Mouse (Mus musculus) left cerebral cortex, adult 2 months (tissue): ENCODE results near the gene Irs3. TPM values are rescaled to one million over a fixed set of nuclear protein-coding genes. Genes with fewer than 3 reads are reported as not detected.
"Not testable (repeated sequence)": the region's sequence is repeated elsewhere in the genome, so short reads cannot be mapped to it uniquely, and the experiment has no call there.

Source experiments
- DNase-seq, 2 experiments: peaks; one replicate each; pipeline ENCODE4 v3.0.0; 2021 to 2022; ENCODE audit warnings: low spot score in 2 of 2, mixed read lengths in 1 of 2; ENCODE audit errors: extremely low spot score in 1 of 2
- H3K27ac ChIP-seq: fragments of 200-600 bp; 2 replicates; pipeline ENCODE4 v1.8.1; 2022
- H3K4me3 ChIP-seq: fragments of 200-600 bp; 2 replicates; pipeline ENCODE4 v1.8.1; 2022
- CTCF ChIP-seq: fragments of 200-600 bp; IDR thresholded peaks from 2 replicates; pipeline ENCODE4 v1.8.1; 2022; ENCODE audit warnings: antibody characterized with exemption, mild to moderate bottlenecking, moderate library complexity
- intact Hi-C: fragments of 180-260 bp; cut with DNase I; formaldehyde crosslinking; loops from one replicate; pipeline ENCODE4 v1.15.1; 2025
- total RNA-seq, 2 experiments: library from RNA; stranded (reverse); gene quantifications; 2 replicates each; pipeline ENCODE4 v1.2.3; 2021

Irs3 gene
- total RNA-seq, 2 experiments from 2014 or later, result 0.14 to 0.29 TPM

GRCm38 (mm10) chr5:137631591-137631990, 13.9 kb downstream of the Irs3 start:
- intact Hi-C loops, result no loop called here
- no peak for DNase-seq
- H3K4me3 ChIP-seq, result no peak overlapping the region
- H3K27ac ChIP-seq, result peak overlapping the region; percentile 72
- no peak for TF ChIP-seq CTCF

DNA sequence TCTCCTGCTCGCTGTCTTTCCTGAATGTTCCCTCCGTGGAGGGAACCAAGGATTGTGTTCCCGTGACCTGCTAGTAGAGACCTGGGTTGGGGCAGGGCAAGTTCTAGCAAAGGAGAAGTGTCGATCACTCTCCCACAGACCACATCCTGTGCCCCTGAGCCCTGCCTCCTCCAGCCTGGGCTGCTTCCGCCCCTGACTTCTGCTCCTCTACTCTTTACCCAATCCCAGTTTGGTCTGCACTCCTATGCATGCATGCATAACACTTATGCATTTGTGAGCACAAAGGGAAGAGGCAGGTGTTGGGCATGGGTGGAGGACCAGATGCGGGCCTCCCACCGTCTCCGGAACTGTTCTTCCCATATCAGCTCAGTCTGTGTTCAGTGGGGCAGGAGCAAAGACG, 14.3 kb downstream of the Irs3 start:
- TF ChIP-seq CTCF, result no peak
- Histone ChIP-seq H3K27ac (peak overlapping the region; percentile 72), H3K4me3 (peak overlapping the region; percentile 21)
- intact Hi-C loops, result no loop called here
- DNase-seq, result peak in 1 of 2 experiments; percentile 45

DNA sequence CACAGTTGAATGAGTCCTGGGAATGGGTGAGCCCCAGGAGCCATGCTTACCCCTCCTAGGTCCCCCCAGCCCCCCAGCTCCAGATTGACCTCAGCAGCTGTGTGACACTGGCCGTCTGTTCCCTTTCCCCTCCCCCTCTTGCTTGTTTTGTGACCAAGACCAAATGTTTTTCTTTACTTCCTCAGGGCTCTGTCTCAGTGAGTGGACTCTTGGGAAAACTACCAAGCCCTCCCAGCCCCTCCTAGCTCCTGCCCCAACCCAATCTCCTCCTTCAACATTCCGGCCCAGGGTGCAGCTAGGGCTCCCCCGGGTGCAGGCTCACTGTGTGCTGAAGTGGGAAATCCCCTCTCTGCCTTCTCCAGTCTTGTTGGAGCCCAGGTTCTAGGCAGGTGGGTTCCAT, 14.9 kb downstream of the Irs3 start:
- Histone ChIP-seq H3K4me3 (peak overlapping the region; percentile 100), H3K27ac (peak overlapping the region; percentile 72)
- intact Hi-C loops, result no loop called here
- no peak for DNase-seq
- no peak for TF ChIP-seq CTCF

- no peak for TF ChIP-seq CTCF
- H3K4me3 ChIP-seq, result peak overlapping the region; percentile 100
- intact Hi-C loops, result loop anchor here (2.0 kb wide), 1 partner anchor 53 kb away; no protein-coding TSS in a partner anchor
- peak overlapping the region; percentile 64 for H3K27ac ChIP-seq
- no peak for DNase-seq
These were observed 15.5 kb downstream of the Irs3 start for GRCm38 (mm10) chr5:137629906-137630545.

- no peak for TF ChIP-seq CTCF
- Histone ChIP-seq H3K27ac (peak overlapping the region; percentile 93), H3K4me3 (peak overlapping the region; percentile 100)
- no peak for DNase-seq
- intact Hi-C loops, result loop anchor here (2.0 kb wide), 1 partner anchor 53 kb away; no protein-coding TSS in a partner anchor
These were observed 16.2 kb downstream of the Irs3 start for GRCm38 (mm10) chr5:137629306-137629721.

DNA sequence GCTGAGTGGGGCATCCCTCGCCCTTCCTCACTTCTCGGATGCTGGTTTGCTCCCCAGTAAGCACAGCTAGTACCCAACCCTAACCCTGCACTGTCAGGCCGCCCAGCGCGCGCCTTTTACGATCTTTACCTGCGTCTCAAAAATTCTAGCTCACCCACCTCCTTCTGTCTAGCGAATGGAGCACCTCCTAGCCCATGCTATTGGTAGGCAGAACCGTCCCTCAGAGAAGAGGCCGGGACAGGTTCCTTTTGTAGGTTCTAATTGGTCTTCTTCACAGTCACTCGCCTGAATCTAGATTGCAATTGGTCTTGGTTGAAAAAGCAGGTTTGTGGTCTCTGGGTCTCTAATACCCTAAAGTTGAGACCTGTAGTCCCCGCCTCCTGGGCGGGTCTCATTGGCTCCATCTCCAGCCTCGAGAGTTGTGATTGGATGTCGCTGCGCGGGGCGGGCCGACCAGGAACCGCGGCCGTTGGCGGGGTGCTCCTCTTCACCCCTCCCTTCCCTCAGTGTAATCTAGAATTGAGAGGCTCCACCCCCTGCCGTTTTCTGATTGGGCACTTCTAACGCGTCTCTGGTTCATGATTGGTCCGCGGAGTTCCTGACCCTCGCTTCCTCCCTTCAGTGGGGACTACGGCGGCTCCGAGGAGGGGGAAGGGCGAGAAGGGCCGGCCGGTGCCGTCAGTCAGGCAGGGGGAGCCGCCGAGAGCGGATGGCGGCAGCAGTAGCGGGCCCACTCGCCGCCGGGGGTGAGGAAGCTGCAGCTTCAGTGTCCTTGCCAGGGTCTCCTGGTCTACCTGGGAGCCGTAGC, 16.8 kb downstream of the Irs3 start, which contains the start of the genes Fbxo24, Lrch4 and Gm20605:
Gene Fbxo24, minus strand, starts transcription at position 505 of the 808 bp plus-strand sequence.
Gene Lrch4, plus strand, starts transcription at position 624 of the 808 bp plus-strand sequence.
Gene Gm20605, plus strand, starts transcription at position 678 of the 808 bp plus-strand sequence.
- DNase-seq, result peak; percentile 97 to 99
- TF ChIP-seq CTCF, result no peak; the same call in 1 of the 2 replicates
- Histone ChIP-seq H3K4me3 (peak within 1 kb of the TSS; percentile 100), H3K27ac (peak within 1 kb of the TSS; percentile 96)
- intact Hi-C loops, result loop anchor here (1.0 to 2.0 kb wide), 2 partner anchors 27 to 54 kb away; partner anchors contain the start of gene Mospd3

DNA sequence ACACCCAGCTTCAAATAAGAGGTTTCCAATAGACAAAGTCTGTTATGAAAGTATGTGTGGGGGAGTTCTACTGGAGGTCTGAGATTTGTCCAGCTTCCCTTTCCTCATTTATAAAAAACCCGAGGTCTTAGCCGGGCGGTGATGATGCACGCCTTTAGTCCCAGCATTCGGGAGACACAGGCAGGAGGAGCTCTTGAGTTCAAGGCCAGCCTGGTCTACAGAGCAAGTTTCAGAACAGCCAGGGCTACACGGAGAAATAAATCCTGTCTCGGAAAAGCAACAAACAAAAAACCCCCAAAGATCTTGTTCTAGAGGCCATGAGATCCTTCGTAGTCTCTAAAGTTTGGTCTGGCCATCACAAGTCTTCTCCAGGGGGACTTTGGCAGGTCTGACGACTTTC, 17.5 kb downstream of the Irs3 start:
- no peak for DNase-seq
- peak overlapping the region; percentile 65 for H3K4me3 ChIP-seq
- intact Hi-C loops, result loop anchor here (1.0 to 2.0 kb wide), 2 partner anchors 27 to 55 kb away; partner anchors contain the start of gene Mospd3
- H3K27ac ChIP-seq, result peak overlapping the region; percentile 96
- TF ChIP-seq CTCF, result peak; percentile 4

DNA sequence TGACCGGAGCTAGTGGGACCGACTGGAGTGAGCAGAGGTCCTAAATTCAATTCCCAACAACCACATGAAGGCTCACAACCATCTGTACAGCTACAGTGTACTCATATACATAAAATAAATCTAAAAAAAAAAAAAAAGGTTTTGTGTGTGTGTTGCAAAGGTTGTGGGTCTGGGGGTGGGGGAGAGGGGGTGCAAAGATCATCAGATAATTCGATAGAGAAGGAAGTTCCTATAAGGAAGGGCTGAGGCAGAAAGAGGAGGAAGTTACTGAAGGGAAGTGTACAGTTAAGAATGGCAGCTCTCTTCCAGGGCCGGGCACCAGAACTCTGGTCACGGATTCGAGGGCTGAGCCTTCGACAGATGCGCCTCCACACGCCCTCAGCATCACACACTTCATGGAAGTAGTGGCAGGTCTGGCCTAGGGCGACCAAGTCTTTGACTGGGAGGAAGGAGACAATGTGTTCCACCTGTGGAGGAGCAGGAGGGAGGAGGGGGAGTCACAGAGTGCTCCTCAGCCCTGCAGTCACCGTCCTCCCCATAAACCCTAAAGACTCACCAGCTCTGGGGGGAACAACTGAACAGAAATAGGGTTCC, 21.5 kb downstream of the Irs3 start:
- TF ChIP-seq CTCF, result no peak
- intact Hi-C loops, result no loop called here
- Histone ChIP-seq H3K27ac (no peak overlapping the region), H3K4me3 (no peak overlapping the region)
- no peak for DNase-seq

DNA sequence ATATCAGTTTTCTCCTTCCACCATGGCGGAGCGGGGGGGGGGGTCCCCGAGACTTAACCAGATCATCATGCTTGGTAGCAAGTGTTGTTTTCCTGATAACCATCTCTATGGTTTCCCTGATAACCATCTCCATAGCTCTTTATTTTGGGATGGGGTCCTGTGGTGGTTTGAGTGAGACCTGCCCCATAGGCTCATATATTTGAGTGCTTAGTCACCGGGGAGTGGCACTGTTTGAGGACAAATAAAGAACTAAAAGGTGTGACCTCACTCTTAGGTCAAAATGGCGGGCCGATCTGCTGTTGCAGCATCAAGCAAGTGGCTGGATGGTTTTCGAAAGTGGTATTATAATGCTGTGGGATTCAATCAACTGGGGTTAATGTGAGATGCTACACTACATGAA, 30.2 kb downstream of the Irs3 start:
- intact Hi-C loops, result no loop called here
- Histone ChIP-seq H3K4me3 (no peak overlapping the region), H3K27ac (no peak overlapping the region)
- DNase-seq, result no peak
- no peak for TF ChIP-seq CTCF

DNA sequence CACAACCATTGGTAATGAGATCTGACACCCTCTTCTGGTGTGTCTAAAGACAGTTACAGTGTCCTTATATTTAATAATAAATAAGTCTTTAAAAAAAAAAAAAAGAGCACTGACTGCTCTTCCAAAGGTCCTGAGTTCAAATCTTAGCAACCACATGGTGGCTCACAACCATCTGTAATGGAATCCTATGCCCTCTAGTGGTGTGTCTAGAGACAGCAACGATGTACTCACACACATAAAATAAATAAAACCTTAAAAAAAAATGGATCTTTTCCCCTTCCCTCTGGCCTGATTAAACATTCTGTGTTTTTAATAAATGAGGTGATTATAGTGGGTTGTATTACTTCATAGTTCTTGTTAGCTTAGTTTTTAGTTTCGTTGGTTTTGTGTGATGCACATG, 30.6 kb downstream of the Irs3 start:
- intact Hi-C loops, H3K4me3 ChIP-seq, DNase-seq, H3K27ac ChIP-seq: not testable (repeated sequence)
- peak; percentile 40 for TF ChIP-seq CTCF

- TF ChIP-seq CTCF, result no peak
- intact Hi-C loops, result no loop called here
- no peak within 1 kb of the TSS for H3K27ac ChIP-seq
- no peak for DNase-seq
- no peak within 1 kb of the TSS for H3K4me3 ChIP-seq
These were observed 32.0 kb downstream of the Irs3 start, which contains the start of gene Pcolce for GRCm38 (mm10) chr5:137613550-137613949. TSS of gene Pcolce (minus strand) at chr5:137613784.
